Mouse (Mus musculus) G1E (cell line): ENCODE results near the gene Gcc2. TPM values are rescaled to one million over a fixed set of nuclear protein-coding genes. Genes with fewer than 3 reads are reported as not detected.

ENCODE experiments used
- ATAC-seq: 2 replicates; pipeline ENCODE4 v1.8.0; 2016; ENCODE audit warnings: mild to moderate bottlenecking; ENCODE audit not compliant: insufficient number of reproducible peaks, poor library complexity, low FRiP score, severe bottlenecking; ENCODE audit errors: extremely low read depth
- DNase-seq: peaks from one replicate; pipeline ENCODE4 v3.0.0; 2012; ENCODE audit warnings: low spot score
- H3K27me3 ChIP-seq: 2 replicates; pipeline ENCODE4 v1.6.1; 2012; ENCODE audit warnings: mild to moderate bottlenecking, low read length, inconsistent platforms; ENCODE audit not compliant: insufficient read depth
- H3K36me3 ChIP-seq: replicated peaks from 2 replicates; pipeline ENCODE3; 2012; ENCODE audit warnings: mild to moderate bottlenecking, inconsistent platforms
- H3K4me1 ChIP-seq: 2 replicates; pipeline ENCODE4 v1.6.1; 2012; ENCODE audit warnings: low read depth, low read length, inconsistent platforms, mixed read lengths; ENCODE audit not compliant: insufficient read depth
- H3K4me3 ChIP-seq: 2 replicates; pipeline ENCODE4 v1.5.1; 2012; ENCODE audit warnings: low read depth, mild to moderate bottlenecking, inconsistent platforms, low read length, moderate library complexity, mixed read lengths
- H3K9me3 ChIP-seq: replicated peaks from 2 replicates; pipeline ENCODE4 v1.6.1; 2012; ENCODE audit warnings: inconsistent platforms
- CTCF ChIP-seq: IDR thresholded peaks from 2 replicates; pipeline ENCODE4 v1.5.1; 2012; ENCODE audit warnings: low read depth, low read length, inconsistent platforms, mixed read lengths
- GATA1 ChIP-seq: IDR thresholded peaks from 2 replicates; pipeline ENCODE4 v1.6.1; 2012; ENCODE audit warnings: borderline replicate concordance, low read length, inconsistent platforms, mixed read lengths
- GATA2 ChIP-seq: IDR thresholded peaks from 2 replicates; pipeline ENCODE4 v1.6.1; 2012; ENCODE audit warnings: low read depth, low read length, inconsistent platforms, borderline replicate concordance
- POLR2AphosphoS5 ChIP-seq: IDR thresholded peaks from 2 replicates; pipeline ENCODE4 v1.6.1; 2012; ENCODE audit warnings: low read depth, low read length, inconsistent platforms; ENCODE audit not compliant: insufficient replicate concordance
- TAL1 ChIP-seq: conservative IDR thresholded peaks from 2 replicates; pipeline ENCODE4 v1.6.1; 2012; ENCODE audit warnings: low read depth, low read length, inconsistent platforms, mixed read lengths
- polyA plus RNA-seq: library from polyadenylated mRNA; stranded (reverse); fragments of >175 nt; gene quantifications from 2 replicates; pipeline ENCODE4 v1.2.3, GENCODE M21; 2012
- total RNA-seq, 2 experiments: library from RNA; stranded (forward) in 1 of 2; stranded (reverse) in 1 of 2; fragments of 200-1000 nt in 1 of 2; fragments of >200 nt in 1 of 2; fragmentation: Nextera tagmentation in 1 of 2; gene quantifications; 2 replicates each; pipeline ENCODE4 v1.2.3; 2014 to 2017

Gene Gcc2
- total and polyA plus RNA-seq, 3 experiments, result 4.5 to 44.7 (median 28.6) TPM

DNA sequence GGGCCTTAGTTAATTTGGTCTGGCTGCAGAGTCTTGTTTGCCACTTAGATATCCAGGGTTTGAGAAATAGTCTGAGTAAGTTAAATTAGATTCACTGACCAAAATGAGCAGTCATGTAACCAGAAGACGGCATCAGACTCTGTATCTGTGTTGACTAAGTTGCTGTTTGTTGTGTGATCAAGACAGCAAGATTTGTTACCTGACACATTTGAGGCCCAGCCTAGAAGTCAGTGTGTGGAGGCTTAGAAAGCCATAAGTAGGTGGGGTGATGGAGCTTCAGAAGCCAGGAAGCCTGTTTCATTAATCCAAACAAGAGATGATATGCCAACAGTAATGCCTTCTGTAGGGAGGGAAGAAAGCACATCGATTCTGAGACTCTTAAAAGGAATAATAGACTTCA is 86.9 kb downstream of the Gcc2 start:
- no peak for TF ChIP-seq CTCF
- no peak for TF ChIP-seq POLR2AphosphoS5
- TF ChIP-seq GATA2, result no peak
- no peak for TF ChIP-seq TAL1
- no peak for TF ChIP-seq GATA1
- H3K27me3 ChIP-seq, result no peaks in the 10 kb centered on the region
- no peak for DNase-seq
- H3K9me3 ChIP-seq, result no peaks in the 10 kb centered on the region
- H3K4me3 ChIP-seq, result no peak overlapping the region
- H3K4me1 ChIP-seq, result no peaks in the 10 kb centered on the region
- ATAC-seq, result no peak
- no peaks in the 10 kb centered on the region for H3K36me3 ChIP-seq

DNA sequence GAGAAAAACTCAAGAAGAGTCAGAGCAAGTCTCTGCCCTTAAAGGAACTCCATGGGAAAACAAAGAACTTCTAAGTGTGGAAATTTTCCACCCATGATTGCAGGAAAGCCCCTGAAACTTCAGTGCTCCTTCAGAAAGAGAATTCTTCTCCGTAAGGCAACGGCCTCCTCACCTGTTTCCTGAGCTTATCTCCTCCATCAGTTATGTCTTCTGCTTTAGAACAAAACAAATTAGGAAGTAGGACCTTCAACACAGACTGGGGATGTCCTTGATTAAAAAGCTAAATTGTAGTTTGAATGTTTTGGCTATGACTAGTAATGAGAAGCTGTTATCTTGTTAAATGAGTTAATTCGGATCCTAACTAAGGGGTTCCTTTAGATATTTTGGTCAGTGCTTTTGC is 88.3 kb downstream of the Gcc2 start:
- TF ChIP-seq TAL1 (no peak), GATA2 (no peak), GATA1 (no peak), CTCF (no peak), POLR2AphosphoS5 (no peak)
- no peak for ATAC-seq
- Histone ChIP-seq H3K36me3 (no peaks in the 10 kb centered on the region), H3K9me3 (no peaks in the 10 kb centered on the region), H3K4me3 (no peak overlapping the region), H3K27me3 (no peaks in the 10 kb centered on the region), H3K4me1 (no peaks in the 10 kb centered on the region)
- DNase-seq, result no peak

DNA sequence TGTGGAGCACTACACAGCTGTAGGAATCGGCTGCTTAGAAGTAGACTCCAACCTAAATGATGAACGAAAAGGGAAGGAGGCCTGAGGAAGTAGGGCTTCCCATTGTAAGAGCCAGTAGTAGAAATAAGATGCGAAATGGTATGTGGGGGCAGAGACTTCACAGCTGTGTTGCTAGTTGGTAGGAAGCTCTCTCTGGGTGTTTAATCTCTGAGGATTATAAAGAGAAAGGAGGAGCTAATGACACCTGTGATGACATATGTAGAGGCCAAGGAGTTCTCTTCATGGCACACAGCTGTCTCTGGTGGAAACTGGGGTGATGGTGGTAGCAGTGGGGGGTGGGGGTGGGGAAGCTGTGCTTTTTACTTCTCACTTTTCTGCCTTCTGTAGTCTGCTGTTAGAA is 95.3 kb downstream of the Gcc2 start:
- Histone ChIP-seq H3K27me3 (no peaks in the 10 kb centered on the region), H3K36me3 (no peaks in the 10 kb centered on the region), H3K4me3 (no peak overlapping the region), H3K9me3 (no peaks in the 10 kb centered on the region), H3K4me1 (peaks cover 6% of the 10 kb centered on the region; the same call in 1 of the 2 replicates)
- no peak for DNase-seq
- ATAC-seq, result no peak
- TF ChIP-seq CTCF (no peak), TAL1 (no peak), GATA2 (no peak), POLR2AphosphoS5 (no peak), GATA1 (no peak)

DNA sequence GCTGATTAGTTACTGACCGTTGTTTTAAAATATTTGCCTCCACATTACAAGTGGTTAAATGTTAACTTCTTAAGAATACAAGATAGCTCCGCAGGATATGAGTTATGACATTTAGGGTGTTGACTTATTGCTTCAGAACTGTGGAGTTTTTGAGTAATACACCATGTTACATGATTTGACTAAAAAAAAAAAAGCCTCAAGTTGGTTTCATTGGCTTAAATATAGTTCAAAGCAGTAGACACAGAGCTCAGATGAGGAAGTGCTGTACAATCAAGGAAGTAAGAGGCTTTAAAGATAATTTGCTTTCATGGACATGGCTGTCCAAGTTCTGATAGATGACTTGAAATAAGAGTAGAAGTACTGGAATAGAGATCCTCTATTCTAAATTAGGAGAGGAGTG is 96.4 kb downstream of the Gcc2 start:
- Histone ChIP-seq H3K27me3 (no peaks in the 10 kb centered on the region), H3K4me3 (no peak overlapping the region), H3K9me3 (no peaks in the 10 kb centered on the region), H3K4me1 (peaks cover 6% of the 10 kb centered on the region; the same call in 1 of the 2 replicates), H3K36me3 (peaks cover 3% of the 10 kb centered on the region)
- TF ChIP-seq POLR2AphosphoS5, result no peak
- no peak for TF ChIP-seq CTCF
- TF ChIP-seq TAL1, result no peak
- TF ChIP-seq GATA1, result no peak
- TF ChIP-seq GATA2, result no peak
- no peak for ATAC-seq
- DNase-seq, result no peak

DNA sequence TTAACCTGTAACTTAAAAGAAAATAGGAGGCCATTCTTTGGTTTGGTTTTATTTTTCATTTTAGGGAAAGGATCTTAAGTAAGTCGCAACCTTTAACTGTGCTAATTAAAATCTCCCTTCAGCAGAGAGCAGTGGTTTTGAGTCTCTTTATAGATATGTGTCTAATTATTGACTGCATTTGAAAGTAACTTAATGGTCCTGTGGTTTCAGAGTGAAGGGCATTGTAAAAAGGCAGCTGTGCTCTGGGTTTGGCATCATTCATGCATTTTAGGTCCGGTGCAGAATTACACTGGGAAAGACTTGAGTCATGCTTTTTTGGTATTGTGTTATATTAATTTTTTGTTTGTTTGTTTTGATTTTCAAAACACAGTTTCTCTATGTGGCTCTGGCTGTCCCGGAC is 97.1 kb downstream of the Gcc2 start:
- TF ChIP-seq GATA1 (no peak), CTCF (no peak), GATA2 (no peak), POLR2AphosphoS5 (no peak), TAL1 (no peak)
- H3K4me1 ChIP-seq, result peaks cover 6% of the 10 kb centered on the region; the same call in 1 of the 2 replicates
- no peak overlapping the region for H3K4me3 ChIP-seq
- H3K27me3 ChIP-seq, result no peaks in the 10 kb centered on the region
- H3K9me3 ChIP-seq, result no peaks in the 10 kb centered on the region
- H3K36me3 ChIP-seq, result peaks cover 3% of the 10 kb centered on the region
- ATAC-seq (no peak), DNase-seq (no peak)

DNA sequence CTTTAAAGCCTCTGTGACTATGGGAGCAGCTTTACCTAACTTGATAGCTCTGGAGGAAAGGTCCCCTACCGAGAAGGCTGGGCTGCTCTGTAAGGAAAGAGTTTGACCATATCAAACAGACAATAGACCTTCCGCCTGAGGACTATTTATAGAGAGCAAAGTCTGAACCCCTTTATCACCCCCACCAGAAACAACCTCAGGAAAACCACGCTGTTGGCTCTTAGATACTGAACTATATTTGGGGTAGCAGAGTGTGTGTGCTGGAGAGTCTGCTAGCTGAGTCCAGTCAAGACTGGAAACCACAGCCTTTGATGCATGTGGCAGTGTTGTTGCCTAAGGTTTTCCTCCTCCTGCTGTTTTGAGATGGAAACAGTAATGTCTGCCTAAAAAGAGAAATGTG is 99.3 kb downstream of the Gcc2 start:
- no peaks in the 10 kb centered on the region for H3K9me3 ChIP-seq
- no peak overlapping the region for H3K4me3 ChIP-seq
- H3K27me3 ChIP-seq, result no peaks in the 10 kb centered on the region
- DNase-seq (no peak), ATAC-seq (peak; percentile 70)
- H3K4me1 ChIP-seq, result peaks cover 6% of the 10 kb centered on the region; the same call in 1 of the 2 replicates
- H3K36me3 ChIP-seq, result peaks cover 3% of the 10 kb centered on the region
- TF ChIP-seq GATA2 (no peak), CTCF (no peak), GATA1 (no peak), TAL1 (no peak), POLR2AphosphoS5 (no peak)

Other genes with a start within 250 kb of the Gcc2 start
- gene AW822073, start 30.6 kb upstream of the Gcc2 start, total RNA-seq (2014; fragmentation: Nextera tagmentation), result not detected in 2 replicates
- 0.12 and 1.0 TPM in 2 replicates for gene AW822073, start 30.6 kb upstream of the Gcc2 start, total RNA-seq (2017)
- not detected in 2 replicates for gene AW822073, start 30.6 kb upstream of the Gcc2 start, polyA plus RNA-seq
- not detected in 2 replicates for gene Duxf3, start 22.8 kb upstream of the Gcc2 start, total RNA-seq (2014; fragmentation: Nextera tagmentation)
- 0.17 and 1.1 TPM in 2 replicates for gene Duxf3, start 22.8 kb upstream of the Gcc2 start, total RNA-seq (2017)
- gene Duxf3, start 22.8 kb upstream of the Gcc2 start, polyA plus RNA-seq, result 0.06 TPM in 1 of 2 replicates, not detected in the other
- not detected in 2 replicates for gene Gm4981, start 18.8 kb upstream of the Gcc2 start, total RNA-seq (2014; fragmentation: Nextera tagmentation)
- not detected in 2 replicates for gene Gm4981, start 18.8 kb upstream of the Gcc2 start, total RNA-seq (2017)
- not detected in 2 replicates for gene Gm4981, start 18.8 kb upstream of the Gcc2 start, polyA plus RNA-seq
- gene Lims1, start 68.0 kb downstream of the Gcc2 start, total RNA-seq (2014; fragmentation: Nextera tagmentation), result 81.3 and 85.8 TPM in 2 replicates
- gene Lims1, start 68.0 kb downstream of the Gcc2 start, total RNA-seq (2017), result 59.3 and 64.7 TPM in 2 replicates
- 1.3 and 1.6 TPM in 2 replicates for gene Lims1, start 68.0 kb downstream of the Gcc2 start, polyA plus RNA-seq
- gene Ranbp2, start 191.4 kb downstream of the Gcc2 start, total RNA-seq (2014; fragmentation: Nextera tagmentation), result 141 and 154 TPM in 2 replicates
- gene Ranbp2, start 191.4 kb downstream of the Gcc2 start, total RNA-seq (2017), result 121 and 147 TPM in 2 replicates
- gene Ranbp2, start 191.4 kb downstream of the Gcc2 start, polyA plus RNA-seq, result 2.4 and 4.5 TPM in 2 replicates
- gene Ccdc138, start 242.5 kb downstream of the Gcc2 start, total RNA-seq (2014; fragmentation: Nextera tagmentation), result 3.4 and 4.5 TPM in 2 replicates
- gene Ccdc138, start 242.5 kb downstream of the Gcc2 start, total RNA-seq (2017), result 2.1 and 2.6 TPM in 2 replicates
- 0.20 and 0.35 TPM in 2 replicates for gene Ccdc138, start 242.5 kb downstream of the Gcc2 start, polyA plus RNA-seq